Comparison of ENCODE assay signal across 8 mouse cellular contexts in genomic region chr14:118473831-118474193, GRCm38 (mm10).
DNase-seq lines count a peak whose midpoint lies in the region; ATAC-seq and TF ChIP-seq lines count a peak whose summit lies in the region.

No protein-coding gene starts in this region.

- H3K9me3 ChIP-seq in stomach, embryonic 14.5 days (ENCODE audit: control insufficient read depth, low read depth, low read length), result no peaks in the 10 kb centered on the region

- TF ChIP-seq POLR2A in heart, adult 2 months (IDR thresholded peaks at IDR 0.05; ENCODE audit: insufficient read depth, low read depth, low read length), result no peak

- intact Hi-C loops in heart, adult 2 months (cut with DNase I), result no loop called here

- no peak overlapping the region for H3K9ac ChIP-seq in heart, adult 2 months (ENCODE audit: low read depth, low read length)
- H3K9ac ChIP-seq in stomach, embryonic 14.5 days (replicated peaks; ENCODE audit: low read depth, low read length), result peak overlapping the region; percentile 28; the same call in 1 of the 2 replicates

- ATAC-seq in stomach, embryonic 14.5 days (ENCODE audit: insufficient number of reproducible peaks, insufficient read depth, low FRiP score, low read depth), result peak; percentile 78

- H3K4me2 ChIP-seq in stomach, embryonic 14.5 days (replicated peaks; ENCODE audit: low read depth, low read length), result peak overlapping the region; percentile 90

- WGBS in heart, adult 2 months, result under 1% methylated on average over 37 of the region's 37 CpGs
- WGBS in stomach, embryonic 14.5 days, result 0% methylated on average over 37 of the region's 37 CpGs

- peak in 1 of 2 experiments; percentile 5 for DNase-seq in heart, adult 2 months
- DNase-seq in heart, adult 9 months (ENCODE audit: low spot score in 2 of 2), result no peak
- peak; percentile 22 to 31 for DNase-seq in frontal cortex, postnatal 36 days (ENCODE audit: low spot score in 2 of 2)
- DNase-seq in layer of hippocampus, postnatal 14 days (ENCODE audit: low spot score in 2 of 2), result peak; percentile 50 to 59
- peak; percentile 83 for DNase-seq in mesoderm, embryonic 11.5 days (ENCODE audit: low read depth, low spot score)
- no peak for DNase-seq in cerebellum, adult 9-11 months

- no peaks in the 10 kb centered on the region for H3K4me1 ChIP-seq in heart, adult 2 months (ENCODE audit: control insufficient read depth, insufficient read depth, low read length)
- H3K4me1 ChIP-seq in brown adipose tissue, adult 24 weeks (ENCODE audit: control insufficient read depth, insufficient read depth, insufficient read length, low read length), result no peaks in the 10 kb centered on the region
- no peaks in the 10 kb centered on the region for H3K4me1 ChIP-seq in stomach, embryonic 14.5 days (ENCODE audit: control insufficient read depth, insufficient read depth, low read length)

- peak overlapping the region; percentile 22; the same call in 1 of the 2 replicates for H3K4me3 ChIP-seq in heart, adult 2 months
- peak overlapping the region; percentile 12; the same call in 1 of the 2 replicates for H3K4me3 ChIP-seq in brown adipose tissue, adult 24 weeks (ENCODE audit: insufficient read depth, low read depth, low read length)
- H3K4me3 ChIP-seq in stomach, embryonic 14.5 days (ENCODE audit: low read depth, low read length), result peak overlapping the region; percentile 42

- H3K79me2 ChIP-seq in heart, adult 2 months (replicated peaks; ENCODE audit: control insufficient read depth, insufficient read depth, low read length), result no peaks in the 10 kb centered on the region

- no peak overlapping the region for H3K27ac ChIP-seq in heart, adult 2 months
- H3K27ac ChIP-seq in brown adipose tissue, adult 24 weeks (replicated peaks; ENCODE audit: low read depth, low read length), result no peak overlapping the region
- H3K27ac ChIP-seq in stomach, embryonic 14.5 days (ENCODE audit: low read length), result peak overlapping the region; percentile 88

- no peak for TF ChIP-seq EP300 in heart, adult 2 months (IDR thresholded peaks at IDR 0.05; ENCODE audit: insufficient read depth, low read depth, low read length)

- no peak for TF ChIP-seq CTCF in heart, adult 2 months (IDR thresholded peaks at IDR 0.05)

- H3K27me3 ChIP-seq in heart, adult 2 months (ENCODE audit: control insufficient read depth, insufficient read depth, low read length), result no peaks in the 10 kb centered on the region; the same call in 1 of the 2 replicates
- peaks cover 3% of the 10 kb centered on the region; the same call in 1 of the 2 replicates for H3K27me3 ChIP-seq in stomach, embryonic 14.5 days (ENCODE audit: control insufficient read depth, insufficient read depth, low read length)

- H3K36me3 ChIP-seq in heart, adult 2 months (ENCODE audit: control insufficient read depth, insufficient read depth, low read length), result no peaks in the 10 kb centered on the region
- no peaks in the 10 kb centered on the region for H3K36me3 ChIP-seq in stomach, embryonic 14.5 days (ENCODE audit: control insufficient read depth, insufficient read depth, low read length)

Comparison
In these comparisons a context has a peak if more than half of its experiments do, and no peak if none do; other contexts are left out.
1. DNase-seq: peak in frontal cortex, postnatal 36 days (2 of 2), layer of hippocampus, postnatal 14 days (2 of 2) and mesoderm, embryonic 11.5 days (single experiment); none in heart, adult 9 months (0 of 2) and cerebellum, adult 9-11 months (single experiment).
2. Peak in every context shown above with its lines, with median percentiles within 50 percentile points of each other: H3K4me3 ChIP-seq.